In genomic region chr14:102629601-102630000, GRCm38 (mm10) we compare ENCODE assay signal across 25 mouse cellular contexts.
DNase-seq lines count a peak whose midpoint lies in the region; ATAC-seq lines count a peak whose summit lies in the region.
"Had no signal": no experiment of that assay in that cellular context is flagged by ENCODE, and none has a peak within 500 bp of the region (broad histone marks: within the 10 kb centered on the region; RNA-seq: fewer than 3 reads in every experiment).

No protein-coding gene starts in this region.

- H3K9ac ChIP-seq in forebrain, embryonic 15.5 days (replicated peaks): no peak overlapping the region
- no peak overlapping the region for H3K9ac ChIP-seq in forebrain, embryonic 12.5 days
- H3K9ac ChIP-seq in forebrain, embryonic 16.5 days (replicated peaks; ENCODE audit: low read depth, low read length): no peak overlapping the region
- H3K9ac ChIP-seq: embryonic facial prominence, embryonic 13.5 days; liver, embryonic 15.5 days; lung, embryonic 15.5 days; midbrain, embryonic 13.5 days; neural tube, embryonic 12.5 days had no signal

- DNase-seq in cerebellum, adult 9-10 months: peak; percentile 21
- DNase-seq in cerebellum, adult 8-10 months: no peak
- peak; percentile 10 for DNase-seq in layer of hippocampus, adult 9-11 months
- no peak for DNase-seq in layer of hippocampus, adult 18-20 months (ENCODE audit: low spot score in 2 of 2)
- DNase-seq in kidney, postnatal 10 days: no peak
- DNase-seq: adrenal gland, postnatal 14 days; gastrocnemius, postnatal 14 days; heart, adult 11 months; kidney, adult 2 months; liver; lung, postnatal 36 days; right cerebral cortex, postnatal 25 days; thymus, postnatal 36 days had no signal

- H3K36me3 ChIP-seq in forebrain, embryonic 15.5 days: no peaks in the 10 kb centered on the region
- H3K36me3 ChIP-seq in forebrain, embryonic 12.5 days (replicated peaks): no peaks in the 10 kb centered on the region
- no peaks in the 10 kb centered on the region for H3K36me3 ChIP-seq in forebrain, embryonic 16.5 days (ENCODE audit: control insufficient read depth, insufficient read depth)
- H3K36me3 ChIP-seq: embryonic facial prominence, embryonic 13.5 days; liver, embryonic 15.5 days; lung, embryonic 15.5 days; midbrain, embryonic 13.5 days; neural tube, embryonic 12.5 days had no signal

- H3K4me1 ChIP-seq in forebrain, embryonic 15.5 days: no peaks in the 10 kb centered on the region; the same call in 1 of the 2 replicates
- no peaks in the 10 kb centered on the region for H3K4me1 ChIP-seq in forebrain, embryonic 12.5 days
- no peaks in the 10 kb centered on the region for H3K4me1 ChIP-seq in forebrain, embryonic 16.5 days (replicated peaks; ENCODE audit: control insufficient read depth, insufficient read depth, low read length)
- H3K4me1 ChIP-seq: embryonic facial prominence, embryonic 13.5 days; liver, embryonic 15.5 days; lung, embryonic 15.5 days; megakaryocyte, embryonic 14.5 days; midbrain, embryonic 13.5 days; neural tube, embryonic 12.5 days had no signal

- no peaks in the 10 kb centered on the region for H3K9me3 ChIP-seq in forebrain, embryonic 15.5 days
- no peaks in the 10 kb centered on the region for H3K9me3 ChIP-seq in forebrain, embryonic 12.5 days
- H3K9me3 ChIP-seq in forebrain, embryonic 16.5 days (ENCODE audit: control insufficient read depth, low read length): no peaks in the 10 kb centered on the region
- H3K9me3 ChIP-seq: embryonic facial prominence, embryonic 13.5 days; liver, embryonic 15.5 days; lung, embryonic 15.5 days; megakaryocyte, embryonic 14.5 days; midbrain, embryonic 13.5 days; neural tube, embryonic 12.5 days had no signal

- peak; percentile 53; the same call in 1 of the 2 replicates for ATAC-seq in forebrain, embryonic 15.5 days (replicated peaks)
- no peak for ATAC-seq in forebrain, embryonic 12.5 days (ENCODE audit: low FRiP score)
- ATAC-seq in forebrain, embryonic 16.5 days: peak; percentile 69
- ATAC-seq: CD4-positive, CD25-positive, alpha-beta regulatory T cell, adult 4 months; midbrain, embryonic 13.5 days had no signal

- no peak overlapping the region for H3K4me2 ChIP-seq in forebrain, embryonic 15.5 days (replicated peaks)
- no peak overlapping the region for H3K4me2 ChIP-seq in forebrain, embryonic 12.5 days
- H3K4me2 ChIP-seq in forebrain, embryonic 16.5 days (ENCODE audit: low read length): no peak overlapping the region
- H3K4me2 ChIP-seq: embryonic facial prominence, embryonic 13.5 days; heart, embryonic 11.5 days; liver, embryonic 15.5 days; lung, embryonic 15.5 days; midbrain, embryonic 13.5 days; neural tube, embryonic 12.5 days had no signal

- no peak overlapping the region for H3K4me3 ChIP-seq in forebrain, embryonic 15.5 days
- H3K4me3 ChIP-seq in forebrain, embryonic 12.5 days (replicated peaks): no peak overlapping the region
- H3K4me3 ChIP-seq in forebrain, embryonic 16.5 days (replicated peaks; ENCODE audit: low read length): no peak overlapping the region
- H3K4me3 ChIP-seq: embryonic facial prominence, embryonic 13.5 days; liver, embryonic 15.5 days; lung, embryonic 15.5 days; megakaryocyte, embryonic 14.5 days; midbrain, embryonic 13.5 days; neural tube, embryonic 12.5 days had no signal

- no peaks in the 10 kb centered on the region for H3K27me3 ChIP-seq in forebrain, embryonic 15.5 days
- no peaks in the 10 kb centered on the region for H3K27me3 ChIP-seq in forebrain, embryonic 12.5 days
- no peaks in the 10 kb centered on the region for H3K27me3 ChIP-seq in forebrain, embryonic 16.5 days (replicated peaks; ENCODE audit: control insufficient read depth, insufficient read depth, low read length)
- H3K27me3 ChIP-seq: embryonic facial prominence, embryonic 13.5 days; liver, embryonic 15.5 days; lung, embryonic 15.5 days; megakaryocyte, embryonic 14.5 days; midbrain, embryonic 13.5 days; neural tube, embryonic 12.5 days had no signal

- no peak overlapping the region for H3K27ac ChIP-seq in forebrain, embryonic 15.5 days (replicated peaks)
- no peak overlapping the region for H3K27ac ChIP-seq in forebrain, embryonic 12.5 days
- H3K27ac ChIP-seq in forebrain, embryonic 16.5 days (ENCODE audit: low read length): no peak overlapping the region
- H3K27ac ChIP-seq: embryonic facial prominence, embryonic 13.5 days; kidney, postnatal 0 days; liver, embryonic 15.5 days; lung, embryonic 15.5 days; midbrain, embryonic 13.5 days; neural tube, embryonic 12.5 days had no signal

- WGBS in forebrain, embryonic 15.5 days: 30% methylated on average over 2 of the region's 2 CpGs
- 72% methylated on average over 2 of the region's 2 CpGs for WGBS in forebrain, embryonic 12.5 days
- WGBS in forebrain, embryonic 16.5 days: 21% methylated on average over 2 of the region's 2 CpGs

Comparison
In these comparisons a context has a peak if more than half of its experiments do, and no peak if none do; other contexts are left out.
1. DNase-seq: peak in cerebellum, adult 9-10 months (single experiment) and layer of hippocampus, adult 9-11 months (single experiment); none in cerebellum, adult 8-10 months (single experiment), layer of hippocampus, adult 18-20 months (0 of 2) and kidney, postnatal 10 days (single experiment).